Mouse (Mus musculus) megakaryocyte, embryonic 14.5 days (primary cell): ENCODE data around the gene Ehf. TPM values are rescaled to one million over a fixed set of nuclear protein-coding genes. Genes with fewer than 3 reads are reported as not detected.

ENCODE experiments used
- H3K27me3 ChIP-seq: replicated peaks from 2 replicates; pipeline ENCODE3; 2012; ENCODE audit warnings: inconsistent platforms
- H3K36me3 ChIP-seq: replicated peaks from 2 replicates; pipeline ENCODE3; 2012; ENCODE audit warnings: low read length, inconsistent platforms, mixed read lengths
- H3K4me1 ChIP-seq: 2 replicates; pipeline ENCODE4 v1.6.1; 2012; ENCODE audit warnings: inconsistent platforms
- H3K4me3 ChIP-seq: replicated peaks from 2 replicates; pipeline ENCODE3; 2012; ENCODE audit warnings: moderate library complexity, mild to moderate bottlenecking, inconsistent platforms
- H3K9me3 ChIP-seq: 2 replicates; pipeline ENCODE4 v1.6.1; 2012; ENCODE audit warnings: inconsistent platforms
- FLI1 ChIP-seq: IDR thresholded peaks from 2 replicates; pipeline ENCODE4 v1.6.1; 2012; ENCODE audit warnings: low read length, inconsistent platforms, mixed read lengths
- GATA1 ChIP-seq: IDR thresholded peaks from 3 replicates; pipeline ENCODE4 v1.6.1; 2012; ENCODE audit warnings: mixed read lengths, low read length, inconsistent platforms, borderline replicate concordance
- polyA plus RNA-seq: library from polyadenylated mRNA; stranded (reverse); fragments of >175 nt; gene quantifications from 2 replicates; pipeline ENCODE4 v1.2.3, GENCODE M21; 2012; ENCODE audit warnings: low replicate concordance; ENCODE audit not compliant: insufficient read depth

The Ehf gene
- polyA plus RNA-seq, 1 experiment: not detected

DNA sequence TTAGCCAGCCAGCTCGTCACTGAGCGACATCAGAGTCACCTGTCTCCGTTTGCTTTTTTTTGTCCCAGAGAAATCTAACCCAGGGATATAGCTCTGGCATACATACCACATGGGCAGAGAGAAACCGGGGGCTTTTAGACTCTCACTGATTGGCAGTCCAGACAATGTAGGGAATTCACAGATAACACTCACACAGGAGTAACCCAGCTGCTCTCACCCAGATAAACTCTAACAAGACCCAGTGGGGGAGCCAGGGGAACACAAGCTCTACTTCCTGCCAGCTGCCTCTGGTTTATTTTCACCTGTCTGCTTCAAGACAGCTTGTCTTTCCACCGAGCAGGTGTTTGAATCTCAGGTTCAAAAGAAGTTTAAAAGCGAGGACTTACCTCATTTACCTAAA is 409 bp downstream of the Ehf start:
- Histone ChIP-seq H3K27me3 (peaks cover 7% of the 10 kb centered on the region), H3K4me3 (no peak overlapping the region), H3K9me3 (no peaks in the 10 kb centered on the region), H3K4me1 (no peaks in the 10 kb centered on the region), H3K36me3 (no peaks in the 10 kb centered on the region)
- TF ChIP-seq GATA1: no peak
- no peak for TF ChIP-seq FLI1

DNA sequence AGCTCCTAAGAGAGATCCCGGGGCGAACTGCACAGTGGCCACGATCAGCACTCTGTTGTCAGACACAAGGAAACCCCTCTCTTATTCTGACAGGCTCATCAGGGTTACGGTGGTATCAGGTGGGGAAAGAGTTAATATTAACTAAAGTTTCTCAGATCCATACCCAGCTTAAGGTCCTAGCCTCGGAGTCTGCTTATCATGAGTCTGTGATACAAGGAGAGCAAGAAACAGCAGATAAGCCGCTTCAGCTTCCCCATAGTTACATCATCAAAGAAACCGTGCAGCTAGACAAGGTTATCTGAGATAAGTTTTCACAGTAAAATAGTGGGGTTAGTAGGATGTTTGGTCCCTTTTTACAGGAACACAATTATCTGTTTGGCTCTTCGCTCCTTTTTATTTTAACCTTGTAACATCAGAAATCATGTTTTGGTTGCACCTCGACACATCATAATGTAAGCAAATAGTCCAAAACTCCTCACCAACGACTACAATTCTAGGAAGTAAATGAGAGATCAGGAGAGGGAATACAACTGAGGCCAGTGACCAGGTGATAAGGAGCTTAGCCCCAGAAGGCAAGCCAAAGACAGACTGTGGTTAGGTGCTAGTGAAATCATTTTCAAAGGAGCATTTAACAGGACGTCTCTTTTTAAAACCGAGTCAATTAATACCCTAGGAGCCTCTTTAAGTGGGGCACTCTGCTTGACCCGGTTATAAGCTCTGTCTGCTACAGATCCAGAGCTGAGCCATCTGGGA is 4.2 kb downstream of the Ehf start:
- Histone ChIP-seq H3K27me3 (peaks cover 18% of the 10 kb centered on the region), H3K4me3 (no peak overlapping the region), H3K9me3 (no peaks in the 10 kb centered on the region), H3K4me1 (no peaks in the 10 kb centered on the region), H3K36me3 (no peaks in the 10 kb centered on the region)
- no peak for TF ChIP-seq FLI1
- TF ChIP-seq GATA1: no peak

DNA sequence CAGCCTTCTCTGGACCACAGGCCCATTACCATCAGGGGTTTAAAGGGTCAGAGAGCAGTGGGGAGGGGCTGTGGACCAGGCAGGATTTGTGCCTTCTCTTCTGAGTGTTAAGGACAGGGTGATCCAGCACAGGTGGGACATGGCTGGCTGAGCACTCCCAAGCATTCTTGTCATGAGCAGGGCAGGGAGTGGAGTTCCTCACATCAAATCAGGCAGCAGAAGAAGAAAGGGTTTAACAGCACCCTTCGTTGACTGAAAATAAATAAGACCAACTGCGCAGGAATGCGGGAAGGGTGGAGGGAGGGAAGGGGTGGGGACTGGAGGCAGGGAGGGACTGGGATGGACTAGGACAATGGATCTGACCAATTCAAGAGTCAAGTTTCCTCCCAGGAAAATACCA is 8.6 kb downstream of the Ehf start:
- TF ChIP-seq GATA1: no peak
- no peak for TF ChIP-seq FLI1
- Histone ChIP-seq H3K9me3 (no peaks in the 10 kb centered on the region), H3K4me1 (no peaks in the 10 kb centered on the region)

DNA sequence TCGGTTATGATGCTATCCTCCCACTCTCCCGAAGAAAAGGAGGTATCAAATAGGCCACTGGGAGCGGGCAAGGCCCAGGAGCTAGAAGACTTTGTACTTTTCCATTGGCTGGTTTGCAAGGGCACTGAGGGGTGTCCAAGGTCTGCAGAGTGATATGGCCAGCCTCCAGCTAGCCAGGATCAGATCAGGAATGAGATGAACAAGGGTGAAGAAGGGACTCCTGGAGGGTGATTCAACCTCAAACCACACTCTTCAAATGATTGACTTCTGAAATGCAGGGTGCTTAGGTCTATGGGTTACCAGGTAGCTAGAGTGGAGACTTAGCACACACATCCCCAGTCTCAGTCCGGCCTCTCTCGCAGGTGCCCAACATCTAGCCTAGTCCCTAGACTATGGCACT is 9.3 kb downstream of the Ehf start:
- Histone ChIP-seq H3K4me3 (no peak overlapping the region), H3K4me1 (no peaks in the 10 kb centered on the region), H3K9me3 (no peaks in the 10 kb centered on the region), H3K36me3 (no peaks in the 10 kb centered on the region), H3K27me3 (peaks cover 26% of the 10 kb centered on the region)
- no peak for TF ChIP-seq GATA1
- no peak for TF ChIP-seq FLI1

More for the DNA sequence above, 8.6 kb downstream of the Ehf start:
- Histone ChIP-seq H3K27me3 (peaks cover 26% of the 10 kb centered on the region), H3K4me3 (no peak overlapping the region), H3K36me3 (no peaks in the 10 kb centered on the region)

DNA sequence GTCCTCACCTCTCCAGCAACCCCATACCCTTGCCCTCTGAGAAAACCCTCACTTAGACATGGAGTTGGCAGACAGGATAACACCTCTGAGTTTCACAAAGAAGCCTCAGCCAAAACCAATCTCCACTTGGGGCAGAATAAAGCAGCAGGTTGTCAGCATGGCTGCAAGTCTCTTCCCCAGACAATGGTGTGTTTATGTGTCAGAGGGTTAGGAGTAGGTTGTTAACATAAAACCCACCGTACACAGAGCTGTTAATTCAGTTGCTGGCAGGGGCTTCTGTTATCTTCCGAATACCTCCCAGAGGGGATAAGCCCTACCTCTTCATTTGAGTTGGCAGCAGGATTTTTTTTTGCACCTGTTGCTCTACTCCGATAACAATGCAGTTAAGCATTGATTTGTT is 9.9 kb downstream of the Ehf start:
- no peaks in the 10 kb centered on the region for H3K4me1 ChIP-seq
- no peaks in the 10 kb centered on the region for H3K9me3 ChIP-seq
- no peaks in the 10 kb centered on the region for H3K36me3 ChIP-seq
- TF ChIP-seq GATA1 (no peak), FLI1 (no peak)
- peaks cover 31% of the 10 kb centered on the region for H3K27me3 ChIP-seq
- H3K4me3 ChIP-seq: no peak overlapping the region

DNA sequence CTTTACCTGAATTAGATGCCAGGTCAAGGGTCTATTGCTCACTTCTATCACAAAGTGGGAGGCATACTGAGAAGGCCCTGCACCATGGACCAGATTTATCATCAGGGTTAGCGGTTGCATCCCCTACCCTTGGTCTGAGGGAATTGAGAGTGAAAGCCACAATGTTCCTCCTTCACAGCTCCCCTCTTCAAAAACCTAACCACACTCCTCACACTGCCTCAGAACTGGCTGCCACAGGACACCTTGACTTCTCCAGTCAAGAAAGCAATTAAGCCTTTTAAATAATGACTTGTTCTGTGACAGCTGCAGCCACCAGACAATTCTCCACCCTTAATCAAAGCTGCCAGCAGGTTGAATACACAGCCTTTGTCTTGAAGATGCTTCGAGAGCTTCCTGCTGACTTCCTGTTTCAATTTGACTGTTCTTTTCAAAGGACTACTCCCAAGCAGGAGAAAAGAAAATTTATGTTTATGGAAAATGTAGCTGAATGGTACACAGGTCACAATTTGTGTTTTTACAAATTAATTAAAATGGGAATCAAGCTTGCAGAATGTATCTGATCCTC is 12.3 kb downstream of the Ehf start:
- TF ChIP-seq FLI1: no peak
- TF ChIP-seq GATA1: no peak
- H3K4me3 ChIP-seq: no peak overlapping the region
- H3K9me3 ChIP-seq: no peaks in the 10 kb centered on the region
- H3K27me3 ChIP-seq: peaks cover 38% of the 10 kb centered on the region
- H3K36me3 ChIP-seq: no peaks in the 10 kb centered on the region
- no peaks in the 10 kb centered on the region for H3K4me1 ChIP-seq

DNA sequence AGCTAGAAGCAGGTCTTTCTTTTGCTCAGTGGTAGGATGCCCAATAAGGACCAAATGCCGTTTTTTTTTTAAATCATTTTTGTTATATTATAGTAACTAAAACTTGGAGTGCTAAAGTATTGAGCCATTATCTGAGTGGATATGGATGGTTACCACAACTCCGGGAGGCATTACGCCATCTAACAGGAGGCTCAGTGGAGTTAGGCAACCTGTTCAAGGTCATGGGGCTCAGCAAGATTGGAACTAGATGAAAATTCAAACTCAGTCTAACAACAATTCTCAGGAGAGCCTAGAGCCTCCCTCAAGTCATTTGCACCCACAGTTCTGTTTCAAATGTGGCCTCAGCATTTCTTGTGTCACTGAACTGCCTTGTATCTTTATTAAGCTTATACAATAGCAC is 12.9 kb downstream of the Ehf start:
- no peak overlapping the region for H3K4me3 ChIP-seq
- no peak for TF ChIP-seq FLI1
- no peak for TF ChIP-seq GATA1
- peaks cover 38% of the 10 kb centered on the region for H3K27me3 ChIP-seq
- no peaks in the 10 kb centered on the region for H3K36me3 ChIP-seq
- H3K9me3 ChIP-seq: no peaks in the 10 kb centered on the region
- H3K4me1 ChIP-seq: no peaks in the 10 kb centered on the region

DNA sequence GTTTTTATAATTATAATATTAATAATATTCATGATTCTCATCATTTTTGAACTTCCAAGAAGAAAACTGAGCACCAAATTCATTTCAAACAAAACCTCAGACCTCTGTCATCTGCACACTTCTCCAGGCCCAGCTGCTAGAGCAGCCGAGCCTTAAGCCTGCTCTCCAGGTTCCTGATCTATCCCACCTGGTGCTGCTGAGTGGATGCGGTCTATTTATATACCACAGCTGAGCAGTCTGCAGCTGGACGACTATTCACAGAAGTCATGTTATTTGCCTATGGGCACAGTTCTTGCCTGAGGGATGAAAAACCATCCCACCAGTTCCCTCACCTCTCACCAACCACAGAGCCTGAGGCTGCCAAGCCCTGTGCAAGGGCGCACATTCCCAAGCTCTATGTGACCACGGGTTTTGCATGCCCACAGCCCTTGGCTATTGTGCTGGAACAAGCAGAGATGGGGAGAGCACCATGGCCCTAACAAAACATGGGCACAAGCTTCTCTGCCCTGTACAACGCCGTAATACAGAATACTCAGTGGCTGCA is 13.6 kb downstream of the Ehf start:
- Histone ChIP-seq H3K9me3 (no peaks in the 10 kb centered on the region), H3K4me3 (no peak overlapping the region), H3K4me1 (no peaks in the 10 kb centered on the region), H3K27me3 (peaks cover 41% of the 10 kb centered on the region), H3K36me3 (no peaks in the 10 kb centered on the region)
- TF ChIP-seq GATA1: no peak
- TF ChIP-seq FLI1: no peak

DNA sequence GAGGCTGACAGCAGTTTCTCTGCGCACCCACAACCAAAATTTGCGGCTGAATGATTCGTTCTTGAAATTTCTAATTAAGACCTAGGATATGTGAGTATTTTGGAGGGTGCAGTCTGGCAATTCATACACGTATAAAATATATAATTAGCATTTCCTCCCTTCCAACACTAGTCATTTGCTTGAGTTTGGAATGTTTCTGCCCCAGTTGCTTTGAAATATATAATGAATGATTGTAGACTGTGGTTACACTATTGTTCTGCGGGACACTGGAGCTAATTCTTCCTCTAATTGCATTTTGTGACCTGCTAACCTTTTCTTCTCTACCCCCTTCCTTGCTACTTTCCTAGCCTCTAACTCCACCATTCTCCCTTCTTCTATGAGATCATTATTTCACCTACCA is 15.4 kb downstream of the Ehf start:
- Histone ChIP-seq H3K4me1 (no peaks in the 10 kb centered on the region), H3K27me3 (peaks cover 43% of the 10 kb centered on the region)
- TF ChIP-seq FLI1: no peak
- TF ChIP-seq GATA1: no peak

DNA sequence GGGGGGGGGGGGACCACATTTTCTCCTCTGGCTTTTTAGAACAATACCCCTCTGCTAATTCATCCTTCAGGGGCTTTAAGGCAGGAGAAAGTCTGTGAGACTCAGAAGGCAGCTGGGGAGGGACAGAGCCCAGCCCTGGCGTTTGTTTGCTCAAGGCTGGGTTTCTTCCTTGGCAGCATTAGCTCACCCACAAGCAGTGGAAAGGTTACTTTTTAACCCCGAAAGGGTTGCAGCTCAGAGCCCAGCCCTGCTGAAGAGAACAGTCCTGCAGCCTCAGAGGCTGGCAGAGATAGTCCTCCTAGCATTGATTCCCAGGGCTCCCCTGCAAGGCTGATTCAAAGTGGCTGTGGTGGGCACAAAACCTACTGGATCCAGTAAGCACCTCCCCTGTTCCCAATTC is 17.5 kb downstream of the Ehf start:
- peaks cover 9% of the 10 kb centered on the region for H3K4me1 ChIP-seq
- no peaks in the 10 kb centered on the region for H3K36me3 ChIP-seq
- H3K9me3 ChIP-seq: no peaks in the 10 kb centered on the region
- peaks cover 51% of the 10 kb centered on the region for H3K27me3 ChIP-seq
- TF ChIP-seq GATA1: no peak
- no peak for TF ChIP-seq FLI1
- no peak overlapping the region for H3K4me3 ChIP-seq

More for the DNA sequence above, 15.4 kb downstream of the Ehf start:
- Histone ChIP-seq H3K9me3 (no peaks in the 10 kb centered on the region), H3K4me3 (no peak overlapping the region), H3K36me3 (no peaks in the 10 kb centered on the region)
